Mouse (Mus musculus) heart, adult 11 months (tissue): ENCODE results near the gene Hcrtr1.
A peak's percentile ranks its signal among the peaks of the same experiment; 100 is the strongest.

ENCODE experiments used
- DNase-seq: peaks from one replicate; pipeline ENCODE4 v3.0.0; 2022

The Hcrtr1 gene

GRCm38 (mm10) chr4:130167814-130168213 lies 28.7 kb upstream of the Hcrtr1 start:
- peak; percentile 92 for DNase-seq

DNA sequence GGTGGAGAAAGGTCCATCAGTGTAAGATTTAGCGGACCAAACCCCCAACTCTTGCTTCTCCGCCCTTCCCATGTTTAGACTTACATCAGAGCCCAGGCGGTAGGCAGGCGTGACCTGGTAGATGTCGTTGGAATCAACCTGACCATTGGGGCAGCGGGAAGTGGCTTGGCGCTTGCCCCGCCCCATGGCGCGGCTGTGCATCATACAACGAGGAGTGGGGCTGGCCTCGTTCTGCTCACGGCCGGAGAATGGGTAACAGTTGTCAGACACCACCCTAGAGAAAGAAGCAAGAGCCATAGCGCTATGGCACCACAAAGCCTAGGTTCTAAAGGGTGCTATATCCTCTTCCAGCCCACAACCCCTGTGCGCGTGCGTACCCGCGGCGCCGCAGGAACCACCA lies 28.2 kb upstream of the Hcrtr1 start:
- DNase-seq: peak; percentile 93

DNA sequence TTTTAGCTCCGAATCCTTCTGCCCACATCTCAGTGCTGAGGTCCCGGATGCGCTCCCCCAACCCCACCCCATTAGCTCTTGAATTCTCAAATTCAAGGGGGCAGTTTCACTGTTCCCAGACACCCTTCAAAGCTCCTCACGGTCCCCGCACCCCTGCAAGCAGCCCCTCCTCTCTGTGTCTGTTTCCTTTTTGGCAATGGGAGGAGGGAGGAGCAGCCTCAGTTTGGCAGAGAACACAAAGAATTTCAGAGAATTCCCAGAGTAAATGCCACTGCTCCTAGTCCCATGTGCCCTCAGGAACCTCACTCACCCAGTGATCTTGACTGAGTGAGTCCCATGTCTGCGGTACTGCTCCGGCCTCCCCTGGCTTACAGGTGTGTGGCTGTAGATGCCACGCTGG lies 27.4 kb upstream of the Hcrtr1 start:
- peak; percentile 96 for DNase-seq

- DNase-seq: peak; percentile 91
Measured at GRCm38 (mm10) chr4:130166061-130166460, 26.9 kb upstream of the Hcrtr1 start.

DNA sequence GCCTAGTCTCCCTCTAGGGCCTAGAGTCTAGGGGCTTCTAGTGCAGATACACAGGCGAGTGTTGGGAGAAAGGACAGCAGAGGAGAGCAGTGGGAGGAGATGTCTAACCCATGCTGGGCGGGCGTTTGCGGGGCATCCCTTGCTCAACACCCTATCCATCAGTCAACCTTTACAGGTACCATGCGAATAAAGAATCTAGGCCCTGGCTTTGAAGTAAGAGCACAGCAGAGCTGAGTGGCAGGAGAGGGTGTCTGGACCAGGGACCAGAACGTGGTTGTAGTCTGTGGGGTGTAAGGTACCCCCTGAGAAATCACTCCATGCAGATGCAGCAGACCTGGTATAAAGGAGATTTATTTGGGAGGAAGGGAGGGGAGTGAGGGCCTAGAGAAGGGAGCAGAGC lies 25.0 kb upstream of the Hcrtr1 start:
- peak; percentile 90 for DNase-seq

GRCm38 (mm10) chr4:130163391-130163861 lies 24.3 kb upstream of the Hcrtr1 start:
- DNase-seq: peak; percentile 99

GRCm38 (mm10) chr4:130161349-130161748 lies 22.2 kb upstream of the Hcrtr1 start:
- DNase-seq: peak; percentile 88

DNA sequence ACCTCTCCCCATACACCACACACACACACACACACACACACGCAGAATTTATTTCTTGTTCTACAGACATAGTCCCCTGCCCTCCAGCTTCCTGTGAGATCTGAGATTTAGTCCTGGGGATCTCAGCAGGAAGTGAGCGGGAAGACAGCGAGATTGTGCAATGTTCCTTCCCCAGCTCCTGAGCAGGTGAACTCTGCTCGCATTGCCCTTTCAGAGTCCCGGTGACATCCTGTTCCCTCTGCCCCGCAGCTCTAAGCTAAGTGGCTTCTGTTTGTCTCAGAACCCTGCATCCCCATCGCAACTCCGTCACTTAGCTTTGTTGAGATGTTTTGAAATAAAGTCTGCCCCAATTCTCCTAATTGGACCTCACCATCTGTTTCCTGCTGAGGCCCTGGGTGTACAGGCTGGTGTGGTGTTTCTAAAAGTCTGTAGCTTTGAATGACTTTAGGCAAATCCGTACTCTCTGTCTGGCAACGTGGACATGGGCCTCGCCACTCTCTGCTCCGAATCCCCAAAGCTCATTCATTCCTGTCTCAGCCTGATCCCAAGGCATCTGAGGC lies 17.7 kb upstream of the Hcrtr1 start:
- no peak for DNase-seq

- no peak for DNase-seq
Measured at GRCm38 (mm10) chr4:130154250-130154649, 15.1 kb upstream of the Hcrtr1 start.

- DNase-seq: no peak
Measured at GRCm38 (mm10) chr4:130148405-130148804, 9.2 kb upstream of the Hcrtr1 start.

- peak; percentile 82 for DNase-seq
Measured at GRCm38 (mm10) chr4:130141786-130142185, 2.6 kb upstream of the Hcrtr1 start.

DNA sequence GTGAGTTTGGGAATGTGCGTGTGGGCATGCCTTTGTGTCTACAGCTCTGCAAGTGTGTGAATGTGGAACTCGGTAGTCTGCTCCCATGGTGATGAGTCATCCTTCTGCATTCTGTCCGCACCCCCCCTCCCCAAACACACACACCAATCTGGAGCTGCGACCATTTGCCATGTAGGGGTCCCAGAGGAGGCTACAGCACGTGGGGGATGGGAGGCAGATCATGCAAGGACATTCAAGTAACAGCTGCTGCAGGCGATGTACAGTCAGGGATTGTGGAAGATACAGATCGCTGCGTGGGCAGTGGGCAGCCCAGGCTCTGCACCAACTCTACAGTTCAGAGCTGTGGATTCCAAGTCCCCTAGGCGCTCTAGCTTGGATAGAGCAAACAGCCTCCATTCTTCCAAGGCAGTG lies 1.8 kb upstream of the Hcrtr1 start:
- no peak for DNase-seq

GRCm38 (mm10) chr4:130138441-130139213 lies 532 bp downstream of the Hcrtr1 start:
- DNase-seq: peak; percentile 95

DNA sequence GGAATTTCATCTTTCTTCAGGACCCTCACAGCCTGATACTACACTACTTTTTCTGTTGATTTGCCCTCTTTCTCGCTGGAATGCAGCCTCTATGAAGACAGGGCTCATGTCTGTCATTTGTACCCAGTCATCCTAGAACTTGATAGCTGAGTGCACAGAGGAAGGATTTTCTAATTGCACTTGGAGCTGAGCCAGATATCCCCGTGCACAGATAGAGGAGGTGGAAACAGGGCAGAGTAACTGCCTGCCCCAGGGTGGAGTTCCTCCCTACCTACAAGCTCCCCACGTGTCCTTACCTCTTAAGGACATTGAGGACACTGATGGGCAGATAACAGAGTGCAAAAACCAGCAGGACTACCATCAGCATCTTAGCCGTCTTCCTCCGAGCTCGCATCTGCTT lies 5.8 kb downstream of the Hcrtr1 start:
- DNase-seq: no peak

- no peak for DNase-seq
Measured at GRCm38 (mm10) chr4:130131448-130132105, 7.6 kb downstream of the Hcrtr1 start.

GRCm38 (mm10) chr4:130130641-130131350 lies 8.4 kb downstream of the Hcrtr1 start:
- DNase-seq: no peak

DNA sequence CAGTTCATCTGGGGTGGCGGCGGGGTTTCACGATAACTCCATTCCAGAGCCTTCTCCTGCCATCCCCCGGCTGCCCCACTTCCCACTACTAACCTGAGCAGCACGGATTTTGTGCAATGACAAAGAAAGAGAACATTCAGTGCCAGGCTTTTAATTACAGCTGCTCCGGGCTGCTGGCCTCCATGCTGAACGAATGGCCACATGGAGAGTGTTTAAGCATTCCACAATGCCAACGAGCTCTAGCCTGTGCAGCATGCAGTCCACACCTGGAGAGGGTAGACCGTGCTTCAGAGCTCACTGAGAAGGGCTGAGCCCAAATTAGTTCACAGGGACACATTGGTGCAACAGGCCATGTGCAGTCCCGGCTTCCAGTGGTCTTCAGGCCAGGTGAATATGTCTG lies 9.1 kb downstream of the Hcrtr1 start:
- no peak for DNase-seq

DNA sequence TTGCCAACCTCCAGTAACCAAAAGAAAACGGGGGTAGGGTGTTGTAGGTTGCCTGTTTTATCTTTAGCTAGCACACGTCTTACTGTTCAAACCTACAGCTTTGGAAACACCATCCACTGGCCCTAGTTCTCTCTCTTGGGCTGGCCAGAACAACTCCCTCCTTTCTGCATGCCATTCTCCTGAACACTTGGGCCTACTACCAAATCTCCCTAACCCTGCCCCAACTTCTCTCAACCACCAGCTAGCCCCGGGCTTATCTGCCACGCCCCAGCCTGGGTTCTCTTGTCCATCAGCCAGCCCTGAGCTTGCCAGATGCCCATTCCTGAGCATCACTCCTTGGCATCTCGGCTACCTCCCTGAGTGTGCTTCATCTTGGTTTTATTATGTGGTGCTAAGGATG lies 10.3 kb downstream of the Hcrtr1 start:
- no peak for DNase-seq

DNA sequence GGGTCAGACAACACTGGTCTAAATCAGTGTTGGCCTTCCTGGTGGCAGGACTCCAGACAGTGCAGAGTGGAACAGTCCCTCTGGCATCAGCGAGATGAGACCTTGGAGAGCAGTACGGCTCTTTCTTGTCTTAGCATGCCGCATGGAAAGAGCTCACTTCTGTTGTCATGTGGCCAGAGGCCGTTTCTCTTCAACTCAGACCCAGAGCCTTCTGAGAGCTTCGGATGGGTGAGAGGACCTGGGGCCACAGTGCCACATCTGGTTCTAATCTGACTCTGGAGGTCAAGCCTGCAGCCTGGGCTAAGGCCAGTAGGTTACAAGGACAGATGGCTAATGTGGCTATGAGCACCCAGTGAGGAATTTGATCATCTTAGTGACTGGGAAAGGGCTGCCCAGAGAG lies 13.2 kb downstream of the Hcrtr1 start:
- no peak for DNase-seq

- DNase-seq: no peak
Measured at GRCm38 (mm10) chr4:130125164-130125563, 14.0 kb downstream of the Hcrtr1 start.

- no peak for DNase-seq
Measured at GRCm38 (mm10) chr4:130124110-130124509, 15.0 kb downstream of the Hcrtr1 start.

- DNase-seq: no peak
Measured at GRCm38 (mm10) chr4:130123020-130123419, 16.1 kb downstream of the Hcrtr1 start.

DNA sequence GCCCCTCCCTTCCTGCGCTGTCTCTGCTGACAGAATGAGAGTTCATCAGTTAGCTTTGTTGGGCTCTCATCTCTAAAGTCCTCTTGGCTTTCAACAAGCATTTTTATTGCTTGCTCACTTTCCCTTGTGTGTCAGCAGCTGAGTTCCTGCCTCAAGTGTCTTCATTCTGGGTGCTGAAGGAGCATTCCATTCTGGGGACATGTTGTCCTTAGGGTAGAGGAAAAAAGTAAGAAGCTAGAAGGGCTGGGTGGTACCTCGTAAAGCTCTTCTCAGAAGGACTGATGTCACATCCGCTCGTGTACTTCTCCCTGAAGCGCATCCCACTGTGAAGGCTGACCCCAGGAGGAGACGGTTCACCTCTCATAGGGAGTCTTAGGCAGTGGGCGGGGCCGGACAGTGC lies 17.6 kb downstream of the Hcrtr1 start:
- DNase-seq: no peak
